Mouse (Mus musculus): ENCODE results near the gene Ccdc6. TPM values are rescaled to one million over a fixed set of nuclear protein-coding genes. Genes with fewer than 3 reads are reported as not detected.
"Not testable (repeated sequence)": the region's sequence is repeated elsewhere in the genome, so short reads cannot be mapped to it uniquely, and the experiment has no call there.

The Ccdc6 gene
- polyA plus RNA-seq, 1 experiment from 2014 or later: 39.6 TPM

DNA sequence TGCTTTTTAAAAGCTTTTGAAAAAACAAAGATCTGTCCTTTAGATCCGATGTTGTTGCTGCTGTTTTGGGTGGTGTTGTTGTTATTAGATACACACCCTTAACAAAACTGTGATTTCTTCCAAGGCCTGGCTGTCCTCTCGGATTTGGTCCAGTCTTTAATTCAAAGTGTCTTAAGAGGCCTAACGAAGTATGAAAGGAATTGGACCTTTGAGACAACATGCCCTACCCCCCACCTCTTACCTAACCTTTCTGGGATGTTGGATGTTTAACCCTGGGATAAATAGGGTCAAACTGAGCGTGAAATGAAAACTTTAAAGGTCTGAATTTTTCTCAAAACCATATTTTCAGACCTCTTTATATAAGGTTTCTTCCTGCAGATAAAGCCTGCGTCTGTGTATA is 124.0 kb downstream of the Ccdc6 start:
- no peaks in the 10 kb centered on the region for H3K27me3 ChIP-seq (ENCODE audit: control insufficient read depth, insufficient read depth, low read length)
- H3K36me3 ChIP-seq (ENCODE audit: control insufficient read depth, insufficient read depth, low read length): no peaks in the 10 kb centered on the region
- H3K4me1 ChIP-seq (ENCODE audit: control insufficient read depth, insufficient read depth, low read length): no peaks in the 10 kb centered on the region
- H3K9me3 ChIP-seq (ENCODE audit: control insufficient read depth, low read length): no peaks in the 10 kb centered on the region
- no peak overlapping the region for H3K9ac ChIP-seq (ENCODE audit: low read depth, low read length)
- no peak for ATAC-seq (ENCODE audit: low FRiP score, low TSS enrichment)
- H3K4me2 ChIP-seq (replicated peaks; ENCODE audit: low read depth, low read length): no peak overlapping the region
- 69% methylated on average over 5 of the region's 5 CpGs for WGBS
- no peak overlapping the region for H3K4me3 ChIP-seq (ENCODE audit: low read length)
- no peak overlapping the region for H3K27ac ChIP-seq (ENCODE audit: low read depth, low read length)

DNA sequence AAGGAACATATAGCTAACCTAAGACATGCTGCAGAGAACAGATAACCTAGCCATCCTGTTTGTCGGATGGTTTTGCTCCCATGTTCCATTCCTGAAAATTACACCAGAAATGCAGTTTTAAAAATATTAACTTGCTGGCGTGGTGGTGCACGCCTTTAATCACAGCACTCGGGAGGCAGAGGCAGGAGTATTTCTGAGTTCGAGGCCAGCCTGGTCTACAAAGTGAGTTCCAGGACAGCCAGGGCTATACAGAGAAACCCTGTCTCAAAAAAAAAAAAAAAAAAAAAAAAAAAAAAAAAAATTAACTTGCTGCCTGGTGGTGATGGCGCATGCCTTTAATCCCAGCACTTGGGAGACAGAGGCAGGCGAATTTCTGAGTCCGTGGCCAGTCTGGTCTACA is 125.3 kb downstream of the Ccdc6 start:
- not testable (repeated sequence) for H3K9ac ChIP-seq (ENCODE audit: low read depth, low read length); H3K36me3 ChIP-seq (ENCODE audit: control insufficient read depth, insufficient read depth, low read length); H3K27ac ChIP-seq (ENCODE audit: low read depth, low read length); H3K4me2 ChIP-seq (replicated peaks; ENCODE audit: low read depth, low read length); H3K4me1 ChIP-seq (ENCODE audit: control insufficient read depth, insufficient read depth, low read length); H3K4me3 ChIP-seq (ENCODE audit: low read length); H3K9me3 ChIP-seq (ENCODE audit: control insufficient read depth, low read length); ATAC-seq (ENCODE audit: low FRiP score, low TSS enrichment); H3K27me3 ChIP-seq (ENCODE audit: control insufficient read depth, insufficient read depth, low read length)
- WGBS: 94% methylated on average over 8 of the region's 8 CpGs

DNA sequence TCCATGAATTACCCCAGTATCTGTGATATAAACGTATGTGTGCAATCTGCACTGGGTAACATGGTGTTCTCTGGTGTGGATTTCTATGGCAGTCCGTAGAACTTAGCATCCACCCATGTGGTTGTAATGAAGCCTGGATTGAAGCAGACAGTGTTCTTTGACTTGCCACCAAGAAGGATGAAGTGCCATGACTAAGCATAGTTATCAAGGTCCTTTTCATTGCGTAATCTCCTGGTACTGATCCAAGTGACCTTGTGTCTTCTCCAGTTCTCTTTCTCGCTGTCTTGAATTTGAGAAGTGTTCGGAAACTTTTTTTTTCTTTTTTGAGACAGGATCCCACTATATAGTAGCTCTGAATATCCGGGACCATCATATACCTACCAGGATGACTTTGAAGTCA is 127.7 kb downstream of the Ccdc6 start:
- no peak overlapping the region for H3K4me2 ChIP-seq (replicated peaks; ENCODE audit: low read depth, low read length)
- H3K9me3 ChIP-seq (ENCODE audit: control insufficient read depth, low read length): no peaks in the 10 kb centered on the region
- ATAC-seq (ENCODE audit: low FRiP score, low TSS enrichment): no peak
- no peaks in the 10 kb centered on the region for H3K27me3 ChIP-seq (ENCODE audit: control insufficient read depth, insufficient read depth, low read length)
- H3K36me3 ChIP-seq (ENCODE audit: control insufficient read depth, insufficient read depth, low read length): no peaks in the 10 kb centered on the region
- 92% methylated on average over 6 of the region's 6 CpGs for WGBS
- H3K9ac ChIP-seq (ENCODE audit: low read depth, low read length): no peak overlapping the region
- no peaks in the 10 kb centered on the region for H3K4me1 ChIP-seq (ENCODE audit: control insufficient read depth, insufficient read depth, low read length)
- H3K27ac ChIP-seq (ENCODE audit: low read depth, low read length): no peak overlapping the region
- no peak overlapping the region for H3K4me3 ChIP-seq (ENCODE audit: low read length)

DNA sequence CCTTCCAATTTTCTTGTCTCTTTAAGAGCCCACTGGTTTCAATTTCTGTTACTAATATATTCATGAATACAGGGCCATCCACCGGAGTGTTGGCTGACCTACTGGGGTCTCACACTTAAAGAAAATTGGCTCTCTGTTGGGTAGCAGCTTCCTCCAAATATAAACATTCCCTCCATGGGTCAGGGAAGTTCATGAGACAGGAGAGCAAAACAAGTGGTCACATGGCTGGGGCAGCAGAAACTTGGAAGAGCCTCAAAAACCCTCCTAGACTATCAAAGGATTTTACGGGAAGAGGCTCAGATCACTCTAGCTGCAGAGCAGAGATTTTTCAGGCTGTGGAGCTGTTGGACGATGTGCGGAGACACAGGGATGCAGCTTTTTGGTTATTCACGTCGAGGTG is 128.8 kb downstream of the Ccdc6 start:
- H3K4me3 ChIP-seq (ENCODE audit: low read length): no peak overlapping the region
- no peaks in the 10 kb centered on the region for H3K36me3 ChIP-seq (ENCODE audit: control insufficient read depth, insufficient read depth, low read length)
- no peaks in the 10 kb centered on the region for H3K9me3 ChIP-seq (ENCODE audit: control insufficient read depth, low read length)
- no peak for ATAC-seq (ENCODE audit: low FRiP score, low TSS enrichment)
- WGBS: 75% methylated on average over 6 of the region's 6 CpGs
- no peak overlapping the region for H3K9ac ChIP-seq (ENCODE audit: low read depth, low read length)
- H3K27ac ChIP-seq (ENCODE audit: low read depth, low read length): no peak overlapping the region
- no peak overlapping the region for H3K4me2 ChIP-seq (replicated peaks; ENCODE audit: low read depth, low read length)
- no peaks in the 10 kb centered on the region for H3K27me3 ChIP-seq (ENCODE audit: control insufficient read depth, insufficient read depth, low read length)
- no peaks in the 10 kb centered on the region for H3K4me1 ChIP-seq (ENCODE audit: control insufficient read depth, insufficient read depth, low read length)

DNA sequence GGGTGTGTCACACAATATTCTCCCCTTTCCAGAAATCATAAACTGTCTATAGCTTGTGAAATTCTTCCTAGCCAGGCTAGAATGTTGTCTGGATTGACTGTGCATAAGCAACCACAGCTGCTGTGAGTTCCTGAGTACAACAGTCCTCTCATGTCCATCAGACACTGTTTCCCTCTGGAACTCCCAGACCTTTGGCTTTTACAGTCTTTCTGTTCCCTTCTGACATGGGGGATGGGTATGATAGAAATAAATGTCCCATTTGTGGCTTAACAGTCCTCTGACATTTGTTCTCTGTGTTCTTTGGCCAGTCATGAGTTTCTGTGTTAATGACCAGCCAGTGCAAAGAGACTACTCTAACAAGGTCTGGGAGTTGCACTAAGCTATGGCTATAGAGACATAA is 129.7 kb downstream of the Ccdc6 start:
- no peaks in the 10 kb centered on the region for H3K9me3 ChIP-seq (ENCODE audit: control insufficient read depth, low read length)
- H3K27me3 ChIP-seq (ENCODE audit: control insufficient read depth, insufficient read depth, low read length): no peaks in the 10 kb centered on the region
- H3K4me3 ChIP-seq (ENCODE audit: low read length): no peak overlapping the region
- H3K4me2 ChIP-seq (replicated peaks; ENCODE audit: low read depth, low read length): no peak overlapping the region
- ATAC-seq (ENCODE audit: low FRiP score, low TSS enrichment): no peak
- no peaks in the 10 kb centered on the region for H3K4me1 ChIP-seq (ENCODE audit: control insufficient read depth, insufficient read depth, low read length)
- H3K36me3 ChIP-seq (ENCODE audit: control insufficient read depth, insufficient read depth, low read length): no peaks in the 10 kb centered on the region
- H3K27ac ChIP-seq (ENCODE audit: low read depth, low read length): no peak overlapping the region
- H3K9ac ChIP-seq (ENCODE audit: low read depth, low read length): no peak overlapping the region

DNA sequence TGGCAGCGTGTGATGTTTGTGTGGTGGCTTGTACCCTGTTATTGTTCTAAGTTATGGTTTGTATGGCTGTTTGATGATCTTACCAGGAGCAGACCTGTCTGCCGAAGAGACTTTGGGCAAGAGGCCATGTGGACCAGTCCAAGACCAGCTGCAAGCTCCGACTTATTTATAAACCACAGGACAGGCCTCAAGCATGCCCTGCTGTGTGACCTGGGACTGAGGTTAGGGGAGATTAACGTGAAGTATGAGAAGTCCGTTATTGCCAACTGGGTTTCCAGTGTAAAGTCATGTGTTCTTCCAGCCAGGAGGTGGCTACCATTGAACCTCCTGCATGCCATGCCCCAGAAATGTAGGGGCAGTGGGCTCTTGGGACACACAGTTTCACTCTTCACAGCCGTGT is 133.4 kb downstream of the Ccdc6 start:
- no peaks in the 10 kb centered on the region for H3K9me3 ChIP-seq (ENCODE audit: control insufficient read depth, low read length)
- H3K9ac ChIP-seq (ENCODE audit: low read depth, low read length): no peak overlapping the region
- no peaks in the 10 kb centered on the region for H3K36me3 ChIP-seq (ENCODE audit: control insufficient read depth, insufficient read depth, low read length)
- H3K4me1 ChIP-seq (ENCODE audit: control insufficient read depth, insufficient read depth, low read length): no peaks in the 10 kb centered on the region
- ATAC-seq (ENCODE audit: low FRiP score, low TSS enrichment): no peak
- H3K4me3 ChIP-seq (ENCODE audit: low read length): no peak overlapping the region
- H3K27ac ChIP-seq (ENCODE audit: low read depth, low read length): no peak overlapping the region
- WGBS: 87% methylated on average over 6 of the region's 6 CpGs
- H3K27me3 ChIP-seq (ENCODE audit: control insufficient read depth, insufficient read depth, low read length): no peaks in the 10 kb centered on the region
- H3K4me2 ChIP-seq (replicated peaks; ENCODE audit: low read depth, low read length): no peak overlapping the region

DNA sequence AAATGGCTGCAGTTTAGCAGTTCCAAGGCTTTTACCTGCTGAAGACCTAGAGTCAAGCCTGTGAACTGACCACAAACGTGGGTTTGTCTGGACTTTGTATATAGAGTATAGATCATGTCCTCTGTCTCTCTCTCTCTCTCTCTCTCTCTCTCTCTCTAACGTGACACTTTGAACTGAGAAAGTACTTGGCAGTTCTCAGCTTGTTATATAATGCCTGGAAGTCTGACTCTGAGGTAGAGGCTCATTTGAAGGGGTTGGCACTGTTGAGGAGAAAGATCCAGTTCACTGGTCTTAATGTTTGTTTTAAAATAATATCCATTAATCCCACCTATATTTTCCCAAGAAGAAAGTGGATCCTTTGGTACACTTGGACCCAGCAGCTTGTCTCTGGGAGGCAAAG is 141.0 kb downstream of the Ccdc6 start:
- Histone ChIP-seq H3K4me2 (replicated peaks; ENCODE audit: low read depth, low read length) (no peak overlapping the region), H3K9ac (ENCODE audit: low read depth, low read length) (no peak overlapping the region), H3K4me3 (ENCODE audit: low read length) (no peak overlapping the region), H3K9me3 (ENCODE audit: control insufficient read depth, low read length) (no peaks in the 10 kb centered on the region), H3K4me1 (ENCODE audit: control insufficient read depth, insufficient read depth, low read length) (no peaks in the 10 kb centered on the region), H3K36me3 (ENCODE audit: control insufficient read depth, insufficient read depth, low read length) (no peaks in the 10 kb centered on the region), H3K27me3 (ENCODE audit: control insufficient read depth, insufficient read depth, low read length) (no peaks in the 10 kb centered on the region), H3K27ac (ENCODE audit: low read depth, low read length) (no peak overlapping the region)
- ATAC-seq (ENCODE audit: low FRiP score, low TSS enrichment): no peak
- WGBS: 71% methylated on average over 2 of the region's 2 CpGs

Other genes starting within 250 kb of the Ccdc6 start
- 7.8 and 9.6 TPM in 2 replicates for gene Mrln, start 107.5 kb downstream of the Ccdc6 start, polyA plus RNA-seq (2014; fragmentation: Nextera tagmentation; extraction: Ambion mirVana)
- gene Slc16a9, start 148.0 kb downstream of the Ccdc6 start, polyA plus RNA-seq (2014; fragmentation: Nextera tagmentation; extraction: Ambion mirVana): 3.8 and 4.0 TPM in 2 replicates